Mouse (Mus musculus): ENCODE data around the gene Pm20d2.

Gene Pm20d2

DNA sequence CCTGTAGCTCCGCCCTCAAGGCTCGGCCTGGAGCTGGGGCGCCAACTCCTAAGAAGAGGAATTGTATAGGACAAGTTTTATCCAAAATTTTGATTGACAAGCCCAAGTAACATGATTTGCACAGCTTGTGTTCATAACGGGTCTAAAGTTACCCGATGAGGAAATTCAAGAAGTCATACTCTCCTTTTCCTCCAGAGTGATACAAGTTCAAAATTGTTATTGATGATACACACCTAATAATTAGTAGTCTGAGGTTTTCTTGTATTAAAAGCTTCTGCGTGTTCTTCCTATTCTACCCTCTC is at the start of gene Pm20d2:
TSS of gene Pm20d2 (minus strand) at position 3 of the 302 bp plus-strand sequence.
- no peak for DNase-seq (ENCODE audit: low read depth, low spot score)

GRCm38 (mm10) chr4:33230881-33231280 is 41.3 kb upstream of the Pm20d2 start:
- no peak for DNase-seq (ENCODE audit: low read depth, low spot score)

DNA sequence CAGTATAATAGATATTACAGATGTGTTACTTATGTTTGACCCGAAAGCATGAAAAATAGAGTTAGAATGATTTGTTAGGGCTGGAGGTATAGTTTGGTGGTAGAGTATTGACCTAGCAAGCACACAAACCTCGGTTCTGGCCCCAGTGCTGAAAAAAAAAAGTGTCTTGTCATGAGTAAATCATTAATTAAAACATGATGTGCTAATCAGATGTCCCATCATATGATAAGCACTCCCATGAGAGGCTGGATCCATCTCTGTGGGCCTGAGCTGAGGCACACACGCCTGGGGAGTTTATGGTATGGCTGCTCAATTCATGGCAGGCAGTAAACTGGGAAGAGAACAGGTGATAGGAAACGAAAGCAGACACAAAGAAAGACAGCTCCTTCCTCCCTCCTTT is 40.1 kb upstream of the Pm20d2 start:
- DNase-seq (ENCODE audit: low read depth, low spot score), result no peak

DNA sequence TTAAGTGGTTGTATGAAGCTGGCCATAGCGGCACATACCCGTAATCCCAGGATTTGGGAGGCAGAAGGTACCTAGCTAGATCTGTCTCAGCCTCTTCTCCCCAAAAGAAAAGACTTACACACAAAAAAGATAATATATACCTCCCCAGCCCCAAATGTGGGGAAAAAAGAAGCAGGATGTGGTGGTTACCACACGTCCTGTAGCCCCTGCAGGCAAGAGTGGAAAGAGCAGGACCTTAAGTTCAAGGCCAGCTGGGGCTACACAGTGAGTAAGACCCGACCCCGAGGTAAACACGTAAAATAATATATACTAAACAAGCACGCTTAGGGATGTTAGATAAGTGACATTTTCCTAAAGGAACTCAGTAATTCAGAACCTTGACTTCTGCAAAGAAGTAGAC is 37.6 kb upstream of the Pm20d2 start:
- DNase-seq (ENCODE audit: low read depth, low spot score), result no peak

GRCm38 (mm10) chr4:33224003-33224675 is 34.6 kb upstream of the Pm20d2 start:
- no peak for DNase-seq (ENCODE audit: low read depth, low spot score)

- no peak for DNase-seq (ENCODE audit: low read depth, low spot score)
Observed at GRCm38 (mm10) chr4:33221847-33222246, 32.3 kb upstream of the Pm20d2 start.

DNA sequence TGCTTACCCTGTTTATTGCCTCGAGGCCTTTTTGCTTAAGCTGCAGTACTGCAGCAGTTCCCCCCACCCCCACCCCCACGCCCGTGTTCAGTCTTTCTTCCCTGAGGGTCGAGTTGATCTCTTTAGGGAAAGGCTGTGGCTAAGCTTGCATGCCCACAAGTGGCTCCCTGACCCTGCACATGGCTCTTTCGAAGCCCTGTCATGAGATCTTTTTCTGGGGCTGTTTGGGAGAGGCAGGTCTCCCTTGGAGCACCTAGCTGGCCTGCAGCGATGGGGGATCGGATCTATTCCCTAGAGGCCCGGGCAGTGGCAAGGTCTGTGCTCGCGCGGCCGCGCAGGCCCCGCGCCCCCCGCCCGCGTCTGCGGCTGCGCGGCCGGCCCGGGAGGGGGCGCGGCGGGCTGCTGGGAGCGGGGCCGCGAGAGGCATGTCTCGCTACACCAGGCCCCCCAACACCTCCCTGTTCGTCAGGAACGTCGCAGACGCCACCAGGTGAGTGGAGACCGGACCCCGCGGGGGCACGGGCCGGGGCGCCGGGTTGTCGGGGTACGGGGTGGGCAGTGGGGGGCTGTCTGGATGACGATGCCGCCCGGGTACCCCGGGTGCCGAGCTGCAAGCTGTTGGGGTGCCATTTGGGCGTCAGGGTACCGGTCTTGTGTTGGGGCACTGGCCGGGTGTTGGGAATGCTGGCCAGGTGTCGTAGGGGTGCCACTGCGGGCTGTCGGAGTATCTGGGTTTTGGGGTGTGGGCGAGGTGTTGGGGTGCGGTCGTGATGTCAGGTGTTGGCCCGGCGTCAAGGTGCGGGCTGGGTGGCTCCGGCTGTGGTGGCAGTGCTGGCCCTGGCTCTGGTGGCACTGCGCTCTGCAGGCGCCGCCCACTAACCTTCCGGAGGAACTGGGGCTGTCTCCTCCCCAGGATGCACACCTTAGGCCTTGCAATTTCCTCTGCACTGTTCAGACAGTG is 19.6 kb upstream of the Pm20d2 start, which contains the start of gene Srsf12:
TSS of gene Srsf12 (plus strand) at position 111 of the 961 bp plus-strand sequence.
- no peak for DNase-seq (ENCODE audit: low read depth, low spot score)

- no peak for DNase-seq (ENCODE audit: low read depth, low spot score)
Observed at GRCm38 (mm10) chr4:33207551-33207950, 18.0 kb upstream of the Pm20d2 start.

DNA sequence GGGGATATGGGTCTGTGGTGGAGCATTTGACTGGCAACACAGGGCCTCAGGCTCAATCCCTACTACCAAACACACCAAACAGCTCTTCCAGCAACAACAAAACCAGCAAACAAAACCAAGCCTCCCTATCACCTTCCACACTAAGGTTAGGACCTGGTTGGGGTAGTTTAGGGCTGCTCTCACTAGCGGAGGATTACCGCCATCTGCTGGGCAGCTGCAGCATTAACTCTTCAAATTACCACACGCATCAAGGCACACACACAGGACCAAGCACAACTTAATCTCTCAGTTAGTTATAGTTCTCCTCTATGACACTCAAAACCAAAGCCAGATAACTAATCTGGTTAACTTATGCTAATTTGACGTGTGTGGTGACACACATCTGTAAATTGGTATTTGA is 15.1 kb upstream of the Pm20d2 start:
- DNase-seq (ENCODE audit: low read depth, low spot score), result no peak

GRCm38 (mm10) chr4:33198117-33198516 is 8.6 kb upstream of the Pm20d2 start:
- DNase-seq (ENCODE audit: low read depth, low spot score), result no peak

DNA sequence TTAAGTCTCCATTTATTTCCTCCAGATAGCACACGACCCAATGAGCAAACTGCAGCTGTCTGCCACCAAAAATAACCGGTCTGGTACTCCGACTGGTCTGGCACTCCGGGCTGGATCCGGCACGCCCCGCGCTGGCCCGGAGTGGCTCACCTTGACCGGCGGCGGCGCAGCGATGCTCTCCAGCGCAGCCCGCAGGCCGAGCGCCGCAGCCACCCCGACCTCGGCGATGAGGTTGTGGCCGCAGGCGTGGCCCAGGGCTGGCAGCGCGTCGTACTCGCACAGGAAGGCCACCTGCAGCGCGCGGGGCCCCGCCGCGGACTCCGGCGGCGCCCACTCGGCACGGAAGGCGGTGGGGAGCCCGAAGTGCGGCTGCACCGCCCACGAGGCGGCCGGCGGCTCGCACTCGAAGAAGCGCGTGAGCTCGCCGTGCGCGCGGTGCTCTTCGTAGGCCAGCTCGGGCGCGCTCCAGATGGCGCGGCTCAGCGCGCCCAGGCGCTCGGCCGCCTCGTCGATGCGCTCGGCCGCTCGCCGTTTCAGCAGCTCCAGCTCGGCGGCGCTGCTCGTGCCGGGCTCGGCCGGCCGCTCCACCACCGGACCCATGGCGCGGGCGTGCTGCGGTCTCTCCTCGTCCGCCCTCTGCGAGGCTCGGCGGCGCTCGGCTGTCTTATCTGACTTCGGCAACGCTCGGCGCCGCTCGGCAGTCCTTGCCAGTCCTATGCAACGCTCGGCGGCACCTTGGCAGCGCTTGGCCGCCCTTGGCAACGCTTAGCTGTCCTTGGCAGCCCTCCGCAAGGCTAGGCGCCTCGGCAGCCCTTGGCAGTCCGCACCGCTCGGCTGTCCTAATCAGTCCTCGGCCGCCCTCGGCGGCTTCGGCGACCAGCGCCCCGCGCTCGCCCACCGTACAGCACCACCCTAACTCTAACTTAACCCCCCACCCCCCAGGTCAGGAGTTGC is 479 bp downstream of the Pm20d2 start:
- peak; percentile 72 for DNase-seq (ENCODE audit: low read depth, low spot score)

- DNase-seq (ENCODE audit: low read depth, low spot score), result no peak
Observed at GRCm38 (mm10) chr4:33188164-33188563, 1.4 kb downstream of the Pm20d2 start.

DNA sequence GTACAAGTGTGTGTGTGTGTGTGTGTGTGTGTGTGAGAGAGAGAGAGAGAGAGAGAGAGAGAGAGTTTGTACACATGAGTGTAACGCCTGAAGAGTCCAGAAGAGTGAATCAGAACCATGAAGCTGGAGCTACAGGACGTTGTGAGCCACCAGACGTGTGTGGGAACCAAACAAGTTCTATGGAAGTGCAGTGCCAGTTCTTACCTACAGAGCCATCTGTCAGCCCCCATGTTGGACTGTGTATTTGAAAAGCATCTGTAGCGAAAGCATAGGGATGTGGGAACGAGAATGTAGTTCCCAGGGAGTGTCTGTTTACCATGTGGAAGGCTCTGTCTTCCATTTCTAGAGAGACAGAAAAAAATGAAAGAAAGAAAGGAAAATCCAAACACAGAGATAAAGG is 6.1 kb downstream of the Pm20d2 start:
- no peak for DNase-seq (ENCODE audit: low read depth, low spot score)

GRCm38 (mm10) chr4:33152087-33153038 is 37.2 kb downstream of the Pm20d2 start:
- DNase-seq (ENCODE audit: low read depth, low spot score), result no peak

- no peak for DNase-seq (ENCODE audit: low read depth, low spot score)
Observed at GRCm38 (mm10) chr4:33149150-33149549, 40.4 kb downstream of the Pm20d2 start.

DNA sequence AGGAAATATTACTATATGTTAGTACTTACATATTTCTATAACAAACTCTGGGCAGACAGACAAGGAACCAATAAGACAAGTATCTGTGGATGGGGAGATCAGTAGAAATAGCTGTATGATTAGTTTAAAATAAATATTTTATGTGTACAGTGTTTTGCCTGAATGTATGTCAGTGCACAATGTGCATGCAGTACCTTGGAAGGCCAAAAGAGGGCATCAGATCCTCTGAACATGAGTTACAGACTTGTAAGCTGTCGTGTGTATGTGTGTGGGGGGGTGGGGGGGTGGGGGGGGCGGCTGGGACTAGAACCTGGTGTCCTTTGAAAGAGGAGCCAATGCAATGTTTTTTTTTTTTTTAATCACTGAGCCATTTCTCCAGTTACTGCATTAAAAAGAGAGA is 41.7 kb downstream of the Pm20d2 start:
- no peak for DNase-seq (ENCODE audit: low read depth, low spot score)

- DNase-seq (ENCODE audit: low read depth, low spot score), result no peak
Observed at GRCm38 (mm10) chr4:33146679-33147291, 42.8 kb downstream of the Pm20d2 start.

GRCm38 (mm10) chr4:33132221-33132620 is 57.3 kb downstream of the Pm20d2 start, which contains the start of gene Gabrr1:
Gabrr1 (plus strand) TSS chr4:33132521.
- DNase-seq (ENCODE audit: low read depth, low spot score), result no peak

GRCm38 (mm10) chr4:33125409-33126084 is 64.0 kb downstream of the Pm20d2 start:
- DNase-seq (ENCODE audit: low read depth, low spot score), result no peak
